Mouse (Mus musculus): ENCODE measurements around the gene Kank4. TPM values are rescaled to one million over a fixed set of nuclear protein-coding genes. Genes with fewer than 3 reads are reported as not detected.

The Kank4 gene
- 0.54 and 0.88 TPM in 2 replicates for polyA plus RNA-seq (2015; fragmentation: Nextera tagmentation; extraction: Ambion mirVana)

GRCm38 (mm10) chr4:98817184-98817911, at the start of gene Kank4:
Kank4 (minus strand) TSS chr4:98817537.

DNA sequence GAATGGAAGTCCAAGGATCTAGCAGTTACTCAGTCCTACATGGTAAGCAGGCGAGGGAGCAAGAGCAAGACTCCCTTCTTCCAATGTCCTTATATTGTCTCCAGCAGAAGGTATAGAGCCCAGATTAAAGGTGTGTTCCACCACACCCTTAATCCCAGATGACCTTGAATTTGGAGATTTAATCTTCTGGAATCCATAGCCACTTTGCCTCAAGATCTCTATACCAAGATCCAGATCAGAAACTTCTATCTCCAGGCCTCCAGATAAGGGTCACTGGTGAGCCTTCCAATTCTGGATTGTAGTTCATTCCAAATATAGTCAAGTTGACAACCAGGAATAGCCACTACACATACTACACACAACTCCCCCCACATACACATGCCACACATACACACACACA, 6.4 kb upstream of the Kank4 start, which contains the start of gene I0C0044D17Rik:
Gene I0C0044D17Rik (minus strand): TSS at position 101 of the 400 bp plus-strand sequence.

GRCm38 (mm10) chr4:98726590-98727237, 90.6 kb downstream of the Kank4 start, which contains the start of gene L1td1:
L1td1 (plus strand) TSS chr4:98726734.

Other genes with a start within 250 kb of the Kank4 start
- not detected in 2 replicates for gene L1td1, start 90.8 kb downstream of the Kank4 start, polyA plus RNA-seq (2015; fragmentation: Nextera tagmentation; extraction: Ambion mirVana)
- gene I0C0044D17Rik, start 6.3 kb upstream of the Kank4 start, polyA plus RNA-seq (2015; fragmentation: Nextera tagmentation; extraction: Ambion mirVana): not detected in 2 replicates
- 33.8 and 42.5 TPM in 2 replicates for gene Usp1, start 106.3 kb upstream of the Kank4 start, polyA plus RNA-seq (2015; fragmentation: Nextera tagmentation; extraction: Ambion mirVana)
- 0.63 and 0.90 TPM in 2 replicates for gene Angptl3, start 213.4 kb upstream of the Kank4 start, polyA plus RNA-seq (2015; fragmentation: Nextera tagmentation; extraction: Ambion mirVana)

Measured in urinary bladder, postnatal 0 days (tissue).